Mouse (Mus musculus): Measurements from ENCODE around the gene Ube2h.

Ube2h gene

DNA sequence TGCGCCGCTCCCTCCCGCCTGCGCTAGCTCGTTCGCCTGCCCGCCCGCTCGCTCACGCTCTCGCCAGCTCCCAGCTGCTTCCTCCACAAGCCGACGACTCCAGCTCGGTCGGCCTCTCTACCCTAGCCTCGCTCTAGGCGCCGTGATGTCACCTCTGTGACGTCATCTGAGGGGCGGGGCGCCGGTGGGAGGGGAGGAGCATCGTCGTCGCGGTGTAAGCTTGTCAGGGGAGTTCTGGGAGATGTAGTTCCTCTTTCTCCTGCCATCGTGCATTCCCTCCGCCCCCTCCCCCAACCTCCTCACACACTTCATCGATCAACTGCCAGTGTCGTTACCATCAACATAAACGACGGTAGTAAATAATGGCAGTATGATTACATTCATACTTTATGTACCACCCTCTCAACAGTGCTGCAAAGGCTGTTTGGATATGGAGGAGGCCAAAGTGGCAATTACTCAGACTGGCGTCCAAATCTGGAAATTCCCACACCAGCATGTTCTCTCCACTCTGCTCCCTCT, at the start of gene Ube2h:
Gene Ube2h (minus strand): TSS at position 141 of the 519 bp plus-strand sequence.
- peak; percentile 99 to 100 for DNase-seq

DNA sequence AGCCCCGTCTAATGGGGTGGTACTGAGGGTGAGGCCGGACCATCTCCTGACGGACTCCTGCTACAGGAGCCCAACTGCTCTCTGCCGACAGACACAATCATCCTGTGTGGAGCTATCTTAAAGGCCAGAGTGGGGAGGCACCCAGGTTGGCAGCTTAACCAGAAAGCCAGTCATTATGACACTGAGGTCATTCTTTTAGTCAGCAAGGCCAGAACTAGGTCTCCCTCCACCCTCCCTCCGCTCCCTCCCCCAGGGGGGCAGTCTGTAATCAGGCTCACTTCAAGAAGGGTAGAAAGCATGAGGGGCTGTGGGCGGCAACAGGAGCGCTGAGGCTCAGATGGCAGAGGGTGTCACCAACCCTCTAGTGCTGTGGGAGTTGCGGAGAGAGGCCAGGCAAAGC, 49.3 kb upstream of the Ube2h start:
- no peak for DNase-seq

DNA sequence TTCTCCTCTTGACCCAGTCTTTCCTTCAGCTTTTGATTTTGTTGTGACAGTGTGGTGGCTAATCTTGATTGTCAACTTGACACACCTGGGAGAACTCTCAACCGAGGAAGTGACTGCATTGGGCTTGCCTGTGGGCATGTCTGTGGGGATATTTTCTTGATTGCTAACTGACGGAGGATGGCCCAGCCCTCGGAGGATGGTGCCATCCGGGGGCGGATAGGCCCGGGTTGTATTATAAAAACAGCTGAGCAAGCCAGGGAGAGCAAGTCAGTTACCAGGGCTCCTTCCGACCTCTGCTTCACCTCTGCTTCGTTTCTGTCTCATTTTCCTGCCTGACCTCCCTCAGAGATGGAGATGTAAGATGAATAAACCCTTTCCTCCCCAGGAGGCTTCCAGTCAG, 48.4 kb upstream of the Ube2h start:
- DNase-seq = no peak

DNA sequence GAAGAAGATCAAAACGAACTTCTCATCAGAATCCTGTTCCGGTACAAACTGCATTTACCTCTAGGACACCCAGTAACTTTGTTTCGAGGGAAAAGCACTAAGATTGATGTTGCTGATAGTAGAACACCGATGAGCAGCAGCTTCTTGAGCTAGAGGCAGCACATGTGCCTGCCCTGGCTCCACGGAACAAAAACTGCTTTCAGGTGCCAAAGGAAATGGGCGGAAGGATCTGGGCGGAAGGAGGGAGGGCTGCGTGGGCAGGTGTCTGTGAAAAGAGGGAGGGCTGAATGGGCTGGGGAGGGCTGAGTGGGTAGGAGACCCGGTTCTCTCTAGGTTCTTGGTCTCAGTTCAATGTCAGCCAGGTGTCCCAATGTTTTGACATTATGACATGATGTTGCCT, 47.0 kb upstream of the Ube2h start:
- no peak for DNase-seq

DNA sequence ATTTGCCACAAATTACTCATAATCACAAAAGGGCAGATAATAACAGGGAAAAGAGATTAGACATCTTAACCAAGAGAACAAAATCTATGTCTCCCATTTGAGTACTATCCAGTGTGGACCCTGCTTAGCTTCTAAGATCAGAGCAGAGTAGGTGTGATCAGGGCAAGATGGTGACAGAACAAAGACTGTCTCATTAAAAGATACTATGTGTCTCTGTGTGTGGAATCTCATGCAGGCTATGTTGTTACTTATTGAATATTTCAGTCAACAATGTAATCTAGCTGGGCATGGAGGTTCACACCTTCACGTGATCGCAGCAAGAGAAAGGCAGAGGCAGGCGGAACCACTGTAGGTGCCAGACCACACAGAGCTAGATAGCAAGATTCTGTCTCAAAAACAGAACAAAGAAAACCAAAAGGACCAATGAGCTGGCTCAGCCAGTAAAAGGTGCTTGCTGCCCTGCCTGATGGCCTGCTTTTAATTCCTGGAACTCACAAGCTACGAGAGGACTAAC, 43.0 kb upstream of the Ube2h start:
- DNase-seq = no peak

DNA sequence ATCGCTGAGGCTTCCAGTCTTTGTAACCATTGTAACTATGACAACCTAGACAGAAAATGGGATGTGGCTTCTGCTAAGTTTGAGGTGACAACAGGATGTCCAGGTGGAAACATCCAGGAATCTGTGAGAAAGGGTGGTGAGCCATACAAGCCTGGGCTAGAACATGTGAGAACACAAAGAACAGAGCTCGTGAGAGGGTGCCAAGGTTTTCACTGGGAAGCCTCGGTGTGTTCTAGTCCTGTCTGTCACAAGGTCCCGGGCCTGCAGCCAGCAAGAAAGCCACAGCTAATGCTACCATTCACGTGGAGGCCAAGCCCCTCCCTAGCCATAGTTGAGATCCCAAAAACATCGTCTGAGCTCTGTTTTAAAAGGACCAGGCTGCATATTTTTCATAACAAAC, 42.4 kb upstream of the Ube2h start:
- no peak for DNase-seq

DNA sequence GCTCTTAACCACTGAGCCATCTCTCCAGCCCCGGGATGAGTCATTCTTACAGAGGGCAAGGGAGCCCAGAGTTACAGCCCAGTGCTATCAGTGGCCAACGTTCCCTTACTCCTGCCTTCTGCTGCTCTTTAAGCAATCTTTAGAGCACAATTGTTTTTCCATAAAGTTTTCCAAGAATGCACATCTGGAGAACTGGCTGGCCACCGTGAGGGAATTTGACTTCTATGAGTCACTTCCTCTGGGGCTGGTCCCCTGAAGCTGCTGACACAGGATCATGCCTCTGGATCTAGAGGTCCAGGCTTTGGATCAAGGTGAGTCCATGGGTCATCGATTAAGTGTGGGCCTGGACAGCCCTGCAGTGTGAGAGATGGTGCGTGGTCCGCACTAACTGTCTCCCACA, 39.7 kb upstream of the Ube2h start:
- DNase-seq = no peak

DNA sequence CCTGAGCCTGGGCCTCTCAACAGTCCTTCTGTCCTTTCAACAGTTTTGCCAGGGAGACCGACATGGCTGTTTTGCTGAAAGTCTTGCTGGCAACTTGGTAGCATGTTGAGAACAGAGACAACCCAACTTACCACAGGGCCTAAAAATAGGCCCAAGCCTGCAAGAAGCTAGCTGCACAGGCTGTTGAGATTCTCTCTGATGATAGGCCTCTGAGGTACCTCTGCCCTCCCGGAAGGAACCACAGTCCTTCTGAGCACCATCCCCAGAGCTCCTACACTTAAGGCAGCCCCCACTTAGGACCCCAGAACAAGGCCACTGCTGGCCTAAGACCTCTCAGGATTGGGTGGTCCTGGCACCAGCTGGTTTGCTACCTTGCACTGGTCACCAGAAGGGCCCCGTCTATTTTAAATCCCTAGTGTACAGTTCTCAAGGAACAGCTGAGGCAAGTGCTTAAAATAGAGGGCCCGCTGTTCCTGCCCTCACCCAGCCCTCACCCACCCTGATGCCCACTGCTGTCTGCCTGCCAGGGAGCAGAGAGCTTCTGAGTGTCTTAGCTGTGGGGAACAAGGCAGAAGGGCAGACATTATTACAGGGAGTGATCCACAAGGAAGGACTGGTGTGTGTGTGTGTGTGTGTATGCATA, 36.0 kb upstream of the Ube2h start:
- no peak for DNase-seq

DNA sequence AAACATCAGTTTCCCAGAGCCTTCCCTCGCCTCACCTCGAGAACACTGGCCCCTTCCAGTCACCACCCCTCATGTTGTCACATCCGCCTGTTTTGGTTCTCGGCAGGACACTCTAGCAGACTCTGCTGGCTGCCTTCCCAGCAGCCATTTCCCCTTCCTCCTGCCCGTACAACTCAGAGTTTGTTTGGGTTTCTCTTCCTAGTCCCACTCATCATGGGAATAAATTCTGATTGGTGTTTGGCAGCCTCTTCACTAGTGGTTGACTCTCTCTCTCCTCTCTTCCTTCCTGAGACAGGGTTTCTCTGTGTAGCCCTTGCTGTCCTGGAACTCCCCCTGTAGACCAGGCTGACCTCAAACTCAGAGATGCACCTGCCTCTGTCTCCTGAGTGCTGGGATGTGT, 32.6 kb upstream of the Ube2h start:
- DNase-seq = peak; percentile 89 to 90

DNA sequence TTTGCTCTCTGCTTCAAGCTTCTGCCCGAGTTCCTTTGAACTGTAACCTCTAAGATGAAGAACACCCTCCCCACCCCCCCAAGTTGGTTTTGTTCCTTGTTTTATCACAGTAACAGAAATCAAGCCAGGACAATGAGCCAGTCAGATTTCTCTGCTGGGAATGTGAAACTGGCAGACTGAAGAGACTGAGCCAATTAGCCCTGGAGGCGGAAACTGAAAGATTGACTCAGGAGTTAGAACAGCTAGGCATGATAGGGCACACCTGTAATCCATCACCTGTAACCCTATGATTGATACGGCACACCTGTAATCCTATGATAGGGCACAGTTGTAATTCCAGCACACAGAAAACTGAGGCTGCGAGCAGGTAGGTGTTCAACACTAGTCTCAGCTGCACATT, 27.9 kb upstream of the Ube2h start:
- peak in 1 of 2 experiments; percentile 30 for DNase-seq

DNA sequence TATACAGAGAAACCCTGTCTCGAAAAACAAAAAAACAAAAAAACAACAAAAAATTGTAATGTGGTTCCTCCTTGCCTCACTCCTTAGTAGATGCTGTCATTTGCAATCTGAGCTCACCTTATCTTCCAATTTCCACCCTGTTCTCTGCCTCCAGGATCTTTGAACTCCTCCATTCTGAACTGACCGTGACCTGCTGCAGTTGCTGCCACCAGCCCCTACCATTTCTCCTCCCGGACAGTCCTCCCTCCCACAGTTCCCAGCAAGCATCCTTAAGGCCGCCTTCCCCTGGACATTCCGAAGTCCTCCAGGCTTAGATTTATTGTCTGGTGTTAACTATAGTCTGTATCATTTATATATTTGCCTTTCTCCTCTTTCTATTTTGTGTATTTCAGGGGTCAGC, 26.4 kb upstream of the Ube2h start:
- DNase-seq = no peak

DNA sequence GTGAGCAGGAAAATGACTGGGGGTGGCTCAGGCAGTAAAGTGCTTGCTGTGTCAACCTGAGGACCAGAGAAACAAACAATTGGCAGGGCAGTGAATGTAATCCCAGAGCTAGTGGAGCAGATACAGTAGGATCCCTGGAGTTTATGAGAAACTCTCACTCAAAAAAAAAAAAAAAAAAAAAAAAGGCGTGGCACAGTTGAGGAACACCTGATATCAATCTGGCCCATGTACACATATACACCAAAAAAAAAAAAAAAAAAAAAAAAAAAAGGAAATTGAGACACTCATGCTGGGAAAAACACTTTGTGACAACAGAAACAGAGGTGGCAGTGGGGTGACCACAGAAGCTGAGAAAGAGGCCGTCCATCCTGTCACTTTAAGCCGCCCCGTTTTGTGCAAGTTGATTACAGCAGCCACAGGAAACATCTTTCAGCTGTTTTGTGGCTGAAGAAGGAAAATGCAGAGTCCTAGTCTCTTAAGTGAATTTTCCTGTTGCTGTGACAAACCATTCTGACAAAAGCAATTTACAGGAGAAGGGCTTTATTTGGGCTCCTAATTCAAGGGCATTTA, 21.7 kb upstream of the Ube2h start:
- no peak for DNase-seq

DNA sequence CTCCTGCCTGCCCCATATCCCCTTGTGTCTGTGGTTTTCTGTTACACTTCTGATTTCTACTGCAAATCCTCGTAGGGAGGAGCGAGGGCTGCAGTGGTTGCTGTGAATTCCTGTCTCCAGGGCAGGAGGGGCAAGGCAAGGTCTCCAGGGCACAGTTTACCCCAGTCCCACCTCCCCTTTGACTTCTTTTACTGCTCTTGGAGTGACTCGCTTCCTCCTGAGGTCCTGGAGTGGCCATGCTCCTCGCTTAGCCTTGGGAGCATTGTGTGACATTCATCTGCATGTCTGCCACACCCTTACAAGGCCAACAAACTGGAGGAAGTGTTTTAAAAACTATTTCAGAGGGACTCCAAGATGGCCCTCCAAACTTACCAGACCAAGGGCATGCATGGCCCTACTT, 16.7 kb upstream of the Ube2h start:
- DNase-seq = no peak

DNA sequence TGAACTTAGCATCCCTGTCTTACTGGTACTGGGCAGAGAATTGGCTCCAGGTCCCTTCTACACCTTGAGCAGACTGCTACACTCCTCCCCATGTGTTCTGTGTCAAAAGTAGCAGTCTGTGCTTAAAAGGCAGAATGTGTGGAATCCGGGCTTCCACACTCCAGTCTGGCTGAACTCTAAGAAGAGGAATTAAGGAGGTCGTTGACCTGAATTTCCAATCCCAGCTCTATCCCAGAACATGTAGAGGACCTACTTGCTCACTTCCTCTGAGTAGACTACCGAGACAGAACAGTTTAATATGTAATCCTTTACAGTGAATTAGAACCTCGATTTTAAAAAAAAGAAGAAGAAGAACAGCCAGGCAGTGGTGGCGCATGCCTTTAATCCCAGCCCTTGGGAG, 14.9 kb upstream of the Ube2h start:
- DNase-seq = no peak

DNA sequence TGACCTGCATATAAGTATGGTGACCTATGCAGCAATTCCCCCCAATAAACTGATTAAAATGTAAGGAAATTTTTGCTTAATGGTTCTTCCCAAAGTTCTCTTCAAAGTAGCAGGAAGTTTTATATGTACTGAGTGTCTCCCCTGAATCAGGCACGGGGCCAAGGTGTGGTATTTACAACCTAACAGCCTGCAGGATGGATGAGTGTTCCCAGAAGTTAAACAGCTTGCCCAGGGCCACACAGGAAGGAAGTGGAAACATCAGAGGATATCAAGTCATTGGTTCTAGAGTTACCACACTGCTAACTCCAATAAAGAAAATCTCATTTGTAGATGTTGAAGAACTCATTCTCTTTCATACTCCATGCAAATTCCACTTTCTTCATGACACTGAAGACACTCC, 7.7 kb upstream of the Ube2h start:
- DNase-seq = peak in 1 of 2 experiments; percentile 20

DNA sequence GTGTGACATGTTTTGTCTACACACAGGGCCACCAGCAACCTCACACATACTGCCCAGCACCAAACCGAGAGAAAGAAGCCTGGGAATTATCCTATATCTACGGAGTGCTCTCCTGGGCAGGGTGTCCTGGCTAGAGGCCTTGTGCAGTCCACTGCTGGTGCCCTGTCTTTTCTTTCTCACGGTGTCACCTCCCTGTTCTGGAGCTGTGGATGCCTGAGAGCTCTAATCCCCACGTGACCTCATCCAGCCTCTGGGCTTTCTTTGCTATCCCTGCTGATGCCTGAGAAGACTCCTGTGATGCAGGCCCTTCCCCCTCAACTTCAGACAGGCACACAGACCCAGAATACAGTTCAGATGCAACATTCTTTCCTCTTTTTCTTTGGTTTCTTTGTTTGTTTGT, 4.4 kb upstream of the Ube2h start:
- DNase-seq = no peak

DNA sequence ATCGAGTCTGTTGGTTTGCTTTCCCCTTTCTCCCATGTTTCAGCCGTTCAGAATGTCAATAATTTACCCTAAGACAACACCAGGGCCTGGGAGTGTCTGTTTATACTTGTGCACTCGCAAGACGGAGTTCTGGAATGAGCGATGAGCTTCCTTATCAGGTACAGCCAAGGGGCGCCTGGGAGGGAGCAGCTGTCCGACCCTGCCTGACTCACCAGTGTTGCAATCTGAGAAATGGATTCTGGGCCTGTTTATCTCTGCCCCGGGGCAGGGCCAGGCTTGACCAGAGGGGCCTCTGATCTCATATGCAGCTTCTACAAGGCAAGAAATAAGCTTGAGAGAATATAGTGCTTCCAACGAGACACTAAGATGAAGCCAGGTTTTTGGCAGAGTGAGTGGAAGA, 3.4 kb upstream of the Ube2h start:
- peak; percentile 70 to 73 for DNase-seq

DNA sequence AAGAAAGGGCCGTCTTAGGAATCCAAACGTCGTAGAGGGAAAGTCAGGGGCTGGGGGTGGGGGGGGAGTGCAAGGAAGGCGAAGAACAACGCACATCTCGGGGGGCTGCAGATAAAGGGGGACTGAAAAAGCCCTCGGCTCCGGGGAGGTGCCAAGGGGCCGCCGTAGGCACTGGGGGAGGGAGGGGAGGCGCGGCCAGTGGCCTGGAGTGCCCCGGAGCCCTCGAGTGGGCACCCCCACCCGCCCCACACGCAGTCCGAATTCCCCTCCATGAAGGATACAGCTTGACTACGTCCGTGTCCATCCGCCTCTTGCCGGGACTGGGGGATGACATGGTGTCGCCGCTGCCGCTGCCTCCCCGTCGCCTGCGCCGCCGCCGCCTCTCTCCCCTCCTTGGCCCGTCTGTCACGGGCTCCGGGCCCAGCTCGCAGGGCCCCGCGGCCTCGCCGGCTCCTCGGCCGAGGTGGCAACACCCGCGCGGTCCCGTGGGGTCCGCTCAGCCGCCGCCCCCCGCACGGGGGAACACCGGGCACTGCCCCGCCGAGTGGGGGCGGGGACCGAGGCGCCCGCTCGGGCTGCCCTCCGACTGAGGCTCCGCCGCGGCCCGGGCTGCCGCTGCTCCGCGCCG, 454 bp downstream of the Ube2h start:
- DNase-seq = peak; percentile 48 to 62

DNA sequence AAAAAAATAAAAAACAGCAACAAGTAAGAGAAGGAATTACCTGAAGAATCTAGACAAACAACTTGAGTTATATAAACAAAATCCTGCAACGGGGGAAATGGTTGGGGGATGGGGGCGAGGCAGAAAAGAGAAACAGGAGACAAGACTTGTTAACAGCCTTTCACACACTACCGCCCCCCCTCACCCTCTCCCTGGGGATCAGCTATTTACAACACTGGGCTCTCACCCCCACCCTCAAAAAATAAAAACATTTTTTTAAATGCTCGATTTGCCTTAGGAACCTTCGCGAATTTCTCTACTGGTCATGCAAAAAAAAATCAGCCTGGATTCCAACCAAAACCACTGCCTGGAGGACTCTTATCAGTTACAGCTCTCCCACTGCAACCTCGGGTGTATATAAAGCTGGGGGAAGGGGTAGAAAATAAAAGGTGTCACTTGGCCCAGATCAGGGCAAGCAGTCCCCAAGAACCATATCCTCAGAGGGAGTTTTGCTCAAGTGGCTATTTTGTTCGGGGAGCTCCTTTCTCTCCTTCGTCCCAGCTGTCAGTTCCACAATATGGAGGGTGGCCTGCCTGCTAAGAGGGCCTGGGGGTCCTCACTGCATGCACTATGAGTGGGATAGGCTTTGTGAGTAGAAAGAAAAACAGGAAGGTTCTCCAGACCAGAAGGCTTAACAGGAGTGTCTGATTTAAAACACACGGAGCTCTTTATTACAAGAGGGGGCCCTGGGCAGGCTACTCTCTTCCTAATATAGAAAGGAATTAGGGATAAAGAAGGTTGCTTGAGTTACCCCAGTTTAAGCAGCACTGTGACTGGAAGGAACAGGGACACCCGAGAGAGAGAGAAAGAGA, 1.3 kb downstream of the Ube2h start:
- DNase-seq = peak; percentile 48 to 59

DNA sequence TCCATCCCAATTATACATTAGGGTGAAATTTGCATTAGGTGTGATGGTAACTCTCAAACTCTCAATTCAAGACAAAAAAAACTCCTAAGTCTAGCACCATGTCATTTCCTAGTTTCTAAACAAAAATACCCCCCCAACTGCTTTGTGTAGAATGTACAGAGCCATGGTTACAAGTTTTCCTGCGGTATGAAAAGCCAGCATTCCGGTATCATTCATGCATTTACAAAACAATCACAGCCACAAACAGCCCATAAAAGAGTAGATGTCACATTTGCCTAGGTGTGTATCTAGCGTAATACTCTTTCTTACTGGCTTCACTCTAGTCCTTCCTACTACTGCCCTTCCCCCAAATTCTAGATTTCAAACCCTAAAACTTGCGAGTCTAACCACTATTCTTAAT, 2.2 kb downstream of the Ube2h start:
- no peak for DNase-seq

DNA sequence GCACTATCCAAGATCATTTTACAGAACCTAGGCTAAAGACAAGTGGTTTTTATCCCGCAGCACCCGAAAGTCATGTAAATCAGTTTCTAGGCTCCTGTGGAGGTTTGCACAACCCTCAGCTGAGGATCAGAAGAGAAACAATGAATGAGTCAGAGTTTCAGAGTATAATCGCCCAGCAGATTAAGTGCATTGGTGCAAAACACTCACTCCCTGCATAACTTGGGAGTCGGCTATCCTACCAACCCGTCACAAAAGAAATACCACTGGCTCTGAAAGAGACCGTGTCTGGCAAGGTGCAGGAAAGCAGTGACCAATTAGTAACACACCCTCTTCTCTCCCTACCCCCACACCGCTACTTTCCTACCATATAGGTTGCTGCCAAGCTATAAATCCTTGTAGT, 3.4 kb downstream of the Ube2h start:
- DNase-seq = peak; percentile 29 to 38

DNA sequence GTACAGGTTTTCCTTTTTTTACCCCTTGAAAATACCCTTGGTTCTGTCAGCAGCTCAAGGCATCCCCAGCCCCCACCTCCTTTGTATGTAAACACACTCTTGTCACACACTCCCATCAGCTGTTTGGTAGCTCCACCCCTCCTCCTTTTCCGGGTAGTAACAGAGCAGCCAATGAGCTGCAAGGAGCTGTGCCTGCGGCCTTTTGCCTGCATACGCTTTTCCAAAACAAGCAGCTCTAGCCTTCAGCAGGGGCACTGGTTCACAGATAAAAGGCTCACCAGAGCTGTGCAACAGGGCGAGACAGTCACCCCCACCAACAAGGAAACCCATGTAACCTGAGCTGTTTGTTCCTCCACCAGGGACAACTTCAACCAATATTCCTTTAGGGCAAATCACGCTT, 4.0 kb downstream of the Ube2h start:
- DNase-seq = peak; percentile 94 to 96

DNA sequence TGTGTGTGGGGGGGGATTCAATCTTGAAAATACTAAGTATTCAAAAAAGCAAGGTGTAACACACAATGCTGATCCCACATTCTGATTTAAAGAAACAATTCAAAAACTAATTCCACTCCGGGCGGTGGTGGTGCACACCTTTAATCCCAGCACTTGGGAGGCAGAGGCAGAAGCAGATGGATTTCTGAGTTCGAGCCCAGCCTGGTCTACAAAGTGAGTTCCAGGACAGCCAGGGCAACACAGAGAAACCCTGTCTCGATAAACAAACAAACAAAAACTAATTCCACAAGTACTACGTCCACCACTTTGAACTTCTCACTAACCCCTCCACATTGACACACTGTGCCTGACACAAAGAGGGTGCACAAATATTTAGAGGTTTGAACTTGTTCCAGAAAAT, 4.7 kb downstream of the Ube2h start:
- DNase-seq = peak in 1 of 2 experiments; percentile 12
